Mouse (Mus musculus): ENCODE data around the gene Mybl2. TPM values are rescaled to one million over a fixed set of nuclear protein-coding genes. Genes with fewer than 3 reads are reported as not detected.

Mybl2 gene
- polyA plus RNA-seq, 1 experiment from 2014 or later = 21.0 TPM

DNA sequence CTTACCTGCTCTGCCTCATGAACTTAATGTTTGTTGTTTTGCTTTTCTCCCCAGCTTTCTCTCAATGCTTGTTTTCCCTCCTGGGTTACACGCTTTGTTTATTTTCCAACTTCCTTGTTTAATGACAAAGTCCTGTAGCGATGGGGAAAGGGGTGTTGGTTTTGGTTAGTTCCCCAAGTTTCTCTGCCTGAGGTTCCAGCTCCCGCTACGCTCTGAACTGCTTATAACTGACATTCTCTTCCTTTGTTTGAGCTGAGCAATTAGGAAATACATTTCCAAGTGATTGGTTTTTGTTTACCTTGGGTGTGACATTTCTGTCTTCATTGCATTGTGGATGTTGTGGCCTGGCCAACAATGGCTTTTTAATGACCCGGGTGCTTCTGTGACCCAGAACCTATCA, 46.1 kb downstream of the Mybl2 start:
- no peaks in the 10 kb centered on the region for H3K9me3 ChIP-seq
- H3K4me2 ChIP-seq (replicated peaks) = no peak overlapping the region
- ATAC-seq (ENCODE audit: low FRiP score, low read depth) = no peak
- no peak overlapping the region for H3K4me3 ChIP-seq
- no peak overlapping the region for H3K27ac ChIP-seq
- 75% methylated on average over 5 of the region's 5 CpGs for WGBS
- 0 out of 2 replicates have a peak, but pooled peaks cover 16% of the 10 kb centered on the region for H3K27me3 ChIP-seq (replicated peaks)
- no peak overlapping the region for H3K9ac ChIP-seq
- H3K36me3 ChIP-seq = no peaks in the 10 kb centered on the region
- H3K4me1 ChIP-seq = peaks cover 11% of the 10 kb centered on the region

DNA sequence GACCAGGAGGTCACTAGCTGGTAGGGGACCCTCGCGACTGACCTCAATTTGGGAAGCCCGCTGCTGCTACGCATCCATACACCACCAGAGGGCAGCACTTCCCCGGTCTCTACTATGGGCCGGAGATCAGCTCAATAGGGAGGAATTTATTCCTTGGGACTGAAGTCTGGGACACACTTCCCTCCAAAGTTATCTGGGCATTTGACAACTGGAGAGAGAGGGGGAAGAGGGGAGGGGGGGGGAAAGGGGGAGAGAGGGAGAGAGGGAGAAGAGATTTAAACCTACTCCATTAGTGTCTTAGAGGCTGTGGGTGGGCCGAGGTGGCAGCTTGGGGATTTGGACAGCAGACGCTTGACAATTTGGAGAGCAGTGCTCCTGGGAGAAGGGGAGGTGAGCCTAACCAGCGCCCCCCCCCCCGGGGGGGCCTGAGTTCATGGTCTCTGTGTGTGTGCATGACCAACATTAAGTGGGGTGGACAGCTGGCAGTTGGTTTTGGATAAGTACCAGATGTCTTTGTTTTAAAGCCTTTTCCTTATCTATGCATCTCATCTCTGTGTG, 47.2 kb downstream of the Mybl2 start:
- ATAC-seq (ENCODE audit: low FRiP score, low read depth) = no peak; the same call in 1 of the 2 replicates
- Histone ChIP-seq H3K27ac (no peak overlapping the region), H3K4me3 (no peak overlapping the region), H3K4me1 (peaks cover 11% of the 10 kb centered on the region), H3K9ac (no peak overlapping the region), H3K9me3 (no peaks in the 10 kb centered on the region), H3K4me2 (replicated peaks) (no peak overlapping the region), H3K27me3 (replicated peaks) (peaks cover 19% of the 10 kb centered on the region; the same call in 1 of the 2 replicates), H3K36me3 (no peaks in the 10 kb centered on the region)
- 5% methylated on average over 10 of the region's 10 CpGs for WGBS

DNA sequence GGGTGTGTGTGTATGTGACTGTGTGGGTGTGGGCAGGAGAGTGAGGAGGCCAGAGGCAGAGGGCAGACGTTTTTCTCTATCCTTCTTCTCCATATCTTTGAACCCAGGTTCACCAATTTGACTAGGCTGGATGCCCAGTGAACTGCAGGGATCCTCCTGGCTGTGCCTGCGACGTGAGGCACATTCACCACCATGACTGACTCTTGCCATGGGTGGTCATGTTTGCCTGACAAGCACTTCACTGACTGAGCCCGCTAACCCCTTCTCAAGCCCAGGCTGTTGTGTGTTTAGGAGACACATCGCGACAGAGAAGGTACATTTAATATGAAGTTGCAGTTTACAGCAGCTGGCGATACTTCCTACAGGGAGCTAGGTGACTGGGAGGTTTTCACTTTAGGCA, 47.7 kb downstream of the Mybl2 start:
- Histone ChIP-seq H3K27ac (no peak overlapping the region), H3K4me2 (replicated peaks) (no peak overlapping the region), H3K9ac (no peak overlapping the region), H3K4me1 (peaks cover 11% of the 10 kb centered on the region), H3K27me3 (replicated peaks) (peaks cover 21% of the 10 kb centered on the region; the same call in 1 of the 2 replicates), H3K36me3 (no peaks in the 10 kb centered on the region), H3K9me3 (no peaks in the 10 kb centered on the region), H3K4me3 (no peak overlapping the region)
- no peak for ATAC-seq (ENCODE audit: low FRiP score, low read depth)
- WGBS = 73% methylated on average over 7 of the region's 7 CpGs

DNA sequence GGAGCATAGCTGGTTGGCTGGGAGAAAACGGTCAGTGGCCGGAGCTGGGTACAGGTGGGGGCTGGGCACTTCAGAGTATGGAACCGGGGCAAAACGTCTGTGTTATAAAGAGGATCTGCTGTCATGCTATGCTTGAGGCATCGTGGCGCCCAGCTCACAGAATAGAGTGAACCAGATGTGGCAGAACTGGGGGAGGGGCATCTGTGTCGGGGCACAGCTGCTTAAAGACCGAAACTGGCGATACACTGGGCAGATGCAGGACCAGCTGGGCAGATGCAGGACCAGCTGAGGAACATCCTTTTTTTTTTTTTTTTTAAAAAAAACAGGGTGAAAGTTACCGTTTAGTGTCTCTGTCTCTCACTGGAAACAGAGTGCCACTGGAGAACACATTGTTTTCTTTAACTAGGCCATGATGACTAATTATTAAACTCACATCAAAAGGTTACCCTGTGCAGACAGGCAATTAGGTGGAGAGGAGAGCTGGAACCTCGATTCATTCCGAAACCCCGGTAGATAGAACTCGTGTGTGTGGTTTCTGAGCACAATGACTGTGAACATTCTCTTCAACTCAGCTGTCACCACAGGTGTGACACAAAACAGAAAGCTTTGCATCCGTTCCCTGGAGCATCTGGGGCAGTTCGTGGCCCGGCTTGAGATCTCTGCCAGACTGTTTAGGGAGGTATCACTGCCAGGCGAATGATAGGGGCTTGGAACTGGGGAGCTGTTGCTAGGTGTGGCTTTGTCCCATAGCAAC, 48.6 kb downstream of the Mybl2 start:
- Histone ChIP-seq H3K4me2 (replicated peaks) (no peak overlapping the region), H3K27ac (no peak overlapping the region)

DNA sequence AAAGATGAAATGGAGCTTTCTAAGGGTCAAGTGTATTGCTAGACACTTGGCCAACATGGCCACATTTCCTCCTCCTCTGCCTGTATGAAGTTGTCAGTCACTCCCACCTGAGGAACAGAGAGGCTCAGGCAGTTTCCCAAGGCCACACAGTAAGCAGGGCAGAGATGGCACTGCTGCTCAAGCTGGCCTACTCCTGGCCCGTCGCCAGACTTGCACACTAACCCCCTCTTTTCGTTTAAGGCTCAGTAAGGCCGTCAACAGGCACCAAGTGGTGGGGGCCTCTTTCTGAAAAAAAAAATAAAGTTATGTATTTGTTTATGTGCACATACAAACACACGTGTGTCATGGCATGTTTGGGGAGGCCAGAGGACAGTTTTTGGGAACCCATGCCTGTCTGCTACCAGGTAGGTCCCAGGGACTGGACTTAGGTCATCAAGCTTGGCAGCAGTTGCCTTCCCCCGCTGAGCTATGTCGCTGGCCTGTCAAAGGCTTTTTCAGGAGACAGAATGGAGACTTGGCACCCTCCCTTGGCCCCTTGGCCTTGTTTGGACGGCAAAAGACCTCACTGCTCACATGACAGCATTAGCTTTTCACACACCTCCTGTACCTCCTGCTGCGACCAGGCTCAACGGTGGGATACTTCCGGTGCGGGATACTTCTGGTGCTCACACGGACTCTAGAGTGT, 49.7 kb downstream of the Mybl2 start:
- Histone ChIP-seq H3K4me1 (peaks cover 17% of the 10 kb centered on the region), H3K4me3 (no peak overlapping the region), H3K36me3 (no peaks in the 10 kb centered on the region), H3K27ac (no peak overlapping the region), H3K27me3 (replicated peaks) (peaks cover 28% of the 10 kb centered on the region), H3K4me2 (replicated peaks) (no peak overlapping the region), H3K9ac (no peak overlapping the region), H3K9me3 (no peaks in the 10 kb centered on the region)
- no peak for ATAC-seq (ENCODE audit: low FRiP score, low read depth)
- WGBS = 85% methylated on average over 13 of the region's 13 CpGs

More for the DNA sequence above, 48.6 kb downstream of the Mybl2 start:
- no peaks in the 10 kb centered on the region for H3K9me3 ChIP-seq
- H3K4me3 ChIP-seq = no peak overlapping the region
- H3K9ac ChIP-seq = no peak overlapping the region
- H3K36me3 ChIP-seq = no peaks in the 10 kb centered on the region
- peaks cover 28% of the 10 kb centered on the region for H3K27me3 ChIP-seq (replicated peaks)
- WGBS = 68% methylated on average over 18 of the region's 18 CpGs
- H3K4me1 ChIP-seq = peaks cover 14% of the 10 kb centered on the region
- ATAC-seq (ENCODE audit: low FRiP score, low read depth) = no peak

GRCm38 (mm10) chr2:163108385-163108784, 53.9 kb downstream of the Mybl2 start:
- Histone ChIP-seq H3K27me3 (replicated peaks) (peaks cover 18% of the 10 kb centered on the region), H3K36me3 (no peaks in the 10 kb centered on the region), H3K9me3 (no peaks in the 10 kb centered on the region), H3K27ac (no peak overlapping the region), H3K9ac (no peak overlapping the region), H3K4me3 (no peak overlapping the region), H3K4me2 (replicated peaks) (no peak overlapping the region), H3K4me1 (peaks cover 21% of the 10 kb centered on the region; the same call in 1 of the 2 replicates)
- peak; percentile 42; the same call in 1 of the 2 replicates for ATAC-seq (ENCODE audit: low FRiP score, low read depth)
- WGBS = 28% methylated on average over 9 of the region's 9 CpGs

DNA sequence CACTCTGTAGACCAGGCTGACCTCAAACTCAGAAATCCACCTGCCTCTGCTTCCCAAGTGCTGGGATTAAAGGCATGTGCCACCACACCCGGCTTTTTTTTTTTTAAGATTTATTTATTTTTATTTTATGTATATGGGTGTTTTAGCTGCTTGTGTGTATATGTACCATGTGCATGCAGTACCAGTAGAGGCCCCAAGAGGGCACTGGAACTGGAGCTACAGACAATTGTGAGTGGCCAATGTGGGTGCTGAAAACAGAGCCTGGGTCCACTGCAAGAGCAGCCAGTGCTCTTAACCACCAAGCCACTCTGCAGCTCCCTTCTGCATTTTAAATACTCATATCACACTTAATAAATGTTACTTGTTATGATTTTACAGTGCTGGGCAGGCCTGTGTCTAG, 56.2 kb downstream of the Mybl2 start:
- WGBS = 92% methylated on average over 1 of the region's 1 CpGs
- peaks cover 15% of the 10 kb centered on the region for H3K27me3 ChIP-seq (replicated peaks)
- no peaks in the 10 kb centered on the region for H3K36me3 ChIP-seq
- no peaks in the 10 kb centered on the region for H3K9me3 ChIP-seq
- no peak overlapping the region for H3K4me2 ChIP-seq (replicated peaks)
- H3K4me3 ChIP-seq = no peak overlapping the region
- H3K4me1 ChIP-seq = peaks cover 21% of the 10 kb centered on the region; the same call in 1 of the 2 replicates
- no peak overlapping the region for H3K9ac ChIP-seq
- H3K27ac ChIP-seq = no peak overlapping the region
- no peak for ATAC-seq (ENCODE audit: low FRiP score, low read depth)

GRCm38 (mm10) chr2:163111413-163112201, 57.1 kb downstream of the Mybl2 start:
- no peak overlapping the region for H3K4me3 ChIP-seq
- H3K9me3 ChIP-seq = no peaks in the 10 kb centered on the region
- no peak overlapping the region for H3K27ac ChIP-seq
- peak overlapping the region; percentile 18; the same call in 1 of the 2 replicates for H3K4me2 ChIP-seq (replicated peaks)
- no peaks in the 10 kb centered on the region for H3K36me3 ChIP-seq
- WGBS = 47% methylated on average over 16 of the region's 16 CpGs
- peaks cover 12% of the 10 kb centered on the region for H3K27me3 ChIP-seq (replicated peaks)
- H3K9ac ChIP-seq = no peak overlapping the region
- no peak for ATAC-seq (ENCODE audit: low FRiP score, low read depth)
- H3K4me1 ChIP-seq = peaks cover 21% of the 10 kb centered on the region; the same call in 1 of the 2 replicates

- H3K4me2 ChIP-seq (replicated peaks) = no peak overlapping the region
- H3K9me3 ChIP-seq = no peaks in the 10 kb centered on the region
- no peak for ATAC-seq (ENCODE audit: low FRiP score, low read depth)
- no peaks in the 10 kb centered on the region for H3K36me3 ChIP-seq
- no peak overlapping the region for H3K27ac ChIP-seq
- no peak overlapping the region for H3K4me3 ChIP-seq
- peaks cover 11% of the 10 kb centered on the region for H3K4me1 ChIP-seq
- H3K27me3 ChIP-seq (replicated peaks) = peaks cover 6% of the 10 kb centered on the region; the same call in 1 of the 2 replicates
- 71% methylated on average over 15 of the region's 15 CpGs for WGBS
- H3K9ac ChIP-seq = no peak overlapping the region
Observed at GRCm38 (mm10) chr2:163120626-163121352, 66.3 kb downstream of the Mybl2 start.

DNA sequence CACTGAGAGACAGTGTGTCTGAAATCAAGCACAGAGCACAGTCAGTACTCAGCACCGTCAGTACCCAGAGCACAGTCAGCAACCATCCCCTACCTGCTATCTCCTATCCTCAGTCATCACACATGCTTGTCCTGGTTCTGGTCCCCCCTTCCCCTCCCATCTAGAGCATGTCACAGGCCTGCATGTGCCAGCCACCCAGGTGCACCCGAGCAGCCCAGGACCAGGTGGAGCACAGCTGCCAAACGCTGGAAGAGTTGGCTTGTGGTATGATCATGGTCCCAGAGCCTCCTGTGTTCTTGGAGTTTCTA, 66.8 kb downstream of the Mybl2 start:
- peaks cover 6% of the 10 kb centered on the region; the same call in 1 of the 2 replicates for H3K27me3 ChIP-seq (replicated peaks)
- WGBS = 89% methylated on average over 3 of the region's 3 CpGs
- H3K27ac ChIP-seq = no peak overlapping the region
- no peak overlapping the region for H3K4me3 ChIP-seq
- no peak overlapping the region for H3K9ac ChIP-seq
- ATAC-seq (ENCODE audit: low FRiP score, low read depth) = no peak
- no peaks in the 10 kb centered on the region for H3K9me3 ChIP-seq
- H3K36me3 ChIP-seq = no peaks in the 10 kb centered on the region
- H3K4me2 ChIP-seq (replicated peaks) = no peak overlapping the region
- H3K4me1 ChIP-seq = peaks cover 11% of the 10 kb centered on the region

DNA sequence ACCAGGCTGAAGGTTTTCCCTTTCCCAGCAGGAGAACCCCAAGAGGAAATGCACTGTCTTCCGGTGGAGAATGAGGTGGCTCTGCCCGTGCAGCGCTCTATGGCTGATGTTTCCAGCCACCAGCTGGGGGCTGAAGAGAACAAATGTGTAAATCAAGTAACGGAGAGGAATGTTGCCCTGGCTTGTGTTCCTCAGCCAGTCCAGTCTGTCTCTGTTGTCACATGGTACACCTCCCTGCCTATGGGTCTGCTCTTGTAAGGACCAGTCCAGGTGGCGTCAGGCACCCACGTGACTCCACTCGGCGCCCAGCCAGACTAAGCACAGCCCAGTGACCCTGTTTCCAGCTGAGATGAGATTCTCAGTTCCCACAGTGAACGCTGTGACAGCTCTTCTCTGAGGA, 67.8 kb downstream of the Mybl2 start:
- ATAC-seq (ENCODE audit: low FRiP score, low read depth) = peak; percentile 94
- peak overlapping the region; percentile 40 for H3K4me2 ChIP-seq (replicated peaks)

More for the DNA sequence above, 67.8 kb downstream of the Mybl2 start:
- Histone ChIP-seq H3K27me3 (replicated peaks) (peaks cover 6% of the 10 kb centered on the region; the same call in 1 of the 2 replicates), H3K27ac (no peak overlapping the region), H3K4me3 (no peak overlapping the region), H3K9ac (no peak overlapping the region), H3K4me1 (peaks cover 11% of the 10 kb centered on the region), H3K9me3 (0 out of 2 replicates have a peak, but pooled peaks cover 1% of the 10 kb centered on the region), H3K36me3 (no peaks in the 10 kb centered on the region)
- WGBS = 22% methylated on average over 9 of the region's 9 CpGs
